Mouse (Mus musculus) bone marrow macrophage, adult 2 months (primary cell): Measurements from ENCODE around the gene Fut2.

Experiments
- CTCF ChIP-seq: IDR thresholded peaks from 2 replicates; pipeline ENCODE4 v1.5.1; 2012; ENCODE audit warnings: low read depth, mild to moderate bottlenecking, low read length, moderate library complexity
- POLR2A ChIP-seq: IDR thresholded peaks from 2 replicates; pipeline ENCODE4 v1.6.1; 2012; ENCODE audit warnings: mild to moderate bottlenecking, low read depth, low read length, borderline replicate concordance

GRCm38 (mm10) chr7:45713881-45714520, 47.8 kb upstream of the Fut2 start:
- TF ChIP-seq CTCF = no peak
- TF ChIP-seq POLR2A = no peak
